Mouse (Mus musculus) inflammation-experienced regulatory T-cells, adult 6 months (primary cell): ENCODE results near the gene Arsg. TPM values are rescaled to one million over a fixed set of nuclear protein-coding genes. Genes with fewer than 3 reads are reported as not detected.
A peak's percentile ranks its signal among the peaks of the same experiment; 100 is the strongest.

Source experiments
- ATAC-seq: one replicate; pipeline ENCODE4 v1.8.0; 2017
- polyA plus RNA-seq, 3 experiments: library from polyadenylated mRNA; unstranded; fragments of 100-300 nt; shearing (Covaris generic); gene quantifications; one replicate each; pipeline ENCODE4 v1.2.1; 2017

Gene Arsg
- polyA plus RNA-seq = 1 to 10 TPM; 1.8 to 8.0 (median 4.6) TPM

GRCm38 (mm10) chr11:109473171-109474085 is at the start of gene Arsg, which contains the start of gene Slc16a6:
Gene Arsg (plus strand): TSS chr11:109473374.
Gene Slc16a6 (minus strand): TSS chr11:109473598.
- ATAC-seq = peak; percentile 73

GRCm38 (mm10) chr11:109425392-109426271 is 47.5 kb upstream of the Arsg start, which contains the start of gene Amz2:
Gene Amz2 (plus strand): TSS chr11:109425946.
- ATAC-seq = peak; percentile 83

GRCm38 (mm10) chr11:109426272-109426586 is 46.9 kb upstream of the Arsg start:
- ATAC-seq = no peak

GRCm38 (mm10) chr11:109427353-109427752 is 45.8 kb upstream of the Arsg start:
- ATAC-seq = no peak

GRCm38 (mm10) chr11:109434233-109434798 is 38.9 kb upstream of the Arsg start:
- no peak for ATAC-seq

GRCm38 (mm10) chr11:109436889-109437288 is 36.3 kb upstream of the Arsg start:
- ATAC-seq = no peak

- no peak for ATAC-seq
These were observed 34.0 kb upstream of the Arsg start for GRCm38 (mm10) chr11:109439209-109439608.

GRCm38 (mm10) chr11:109439829-109440340 is 33.3 kb upstream of the Arsg start:
- ATAC-seq = peak; percentile 80

GRCm38 (mm10) chr11:109440641-109441040 is 32.5 kb upstream of the Arsg start:
- ATAC-seq = no peak

- peak; percentile 57 for ATAC-seq
These were observed 32.1 kb upstream of the Arsg start for GRCm38 (mm10) chr11:109441119-109441518.

GRCm38 (mm10) chr11:109442166-109442730 is 30.9 kb upstream of the Arsg start:
- ATAC-seq = no peak

GRCm38 (mm10) chr11:109443468-109444263 is 29.5 kb upstream of the Arsg start:
- ATAC-seq = no peak

GRCm38 (mm10) chr11:109444600-109444999 is 28.6 kb upstream of the Arsg start:
- no peak for ATAC-seq

- peak; percentile 63 for ATAC-seq
These were observed 27.6 kb upstream of the Arsg start for GRCm38 (mm10) chr11:109445438-109446035.

- ATAC-seq = no peak
These were observed 22.0 kb upstream of the Arsg start for GRCm38 (mm10) chr11:109451169-109451568.

GRCm38 (mm10) chr11:109456261-109456660 is 16.9 kb upstream of the Arsg start:
- no peak for ATAC-seq

- no peak for ATAC-seq
These were observed 15.0 kb upstream of the Arsg start for GRCm38 (mm10) chr11:109458165-109458564.

- no peak for ATAC-seq
These were observed 12.6 kb upstream of the Arsg start for GRCm38 (mm10) chr11:109460586-109460985.

- ATAC-seq = no peak
These were observed 8.1 kb upstream of the Arsg start for GRCm38 (mm10) chr11:109465068-109465467.

- ATAC-seq = no peak
These were observed 6.2 kb upstream of the Arsg start for GRCm38 (mm10) chr11:109466987-109467386.

GRCm38 (mm10) chr11:109468133-109468532 is 5.0 kb upstream of the Arsg start:
- ATAC-seq = no peak
